9 mouse cellular contexts compared by ENCODE assay signal in the genomic region with DNA sequence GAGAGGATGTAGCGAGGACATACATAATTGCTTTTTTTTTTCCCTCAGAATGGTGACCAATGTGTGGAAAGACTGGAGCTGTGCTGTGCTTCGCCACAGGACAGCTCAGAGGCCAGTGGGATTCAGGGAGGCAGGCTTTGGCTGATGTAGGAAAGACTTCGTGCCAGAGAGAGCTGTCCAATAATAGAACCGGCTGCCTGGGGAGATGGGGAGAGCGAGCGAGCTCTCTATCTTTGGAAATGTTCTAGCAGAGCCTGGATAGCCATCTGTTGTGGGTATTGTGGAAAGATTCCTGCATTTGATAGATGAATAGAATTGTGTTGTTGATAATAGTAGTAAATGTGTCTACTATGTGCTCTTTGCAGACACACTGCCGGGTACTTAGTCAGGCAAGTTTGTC.
DNase-seq lines count a peak whose midpoint lies in the region; ATAC-seq lines count a peak whose summit lies in the region.
"Had no signal": no experiment of that assay in that cellular context is flagged by ENCODE, and none has a peak within 500 bp of the region (broad histone marks: within the 10 kb centered on the region; RNA-seq: fewer than 3 reads in every experiment).

No protein-coding gene starts in this region.

- 0 out of 2 replicates have a peak, but pooled peaks have one; percentile 6 for ATAC-seq in forebrain, embryonic 12.5 days (ENCODE audit: low FRiP score)
- no peak for ATAC-seq in megakaryocyte, adult 5-6 weeks (ENCODE audit: poor library complexity, severe bottlenecking)

- H3K4me3 ChIP-seq in forebrain, embryonic 12.5 days (replicated peaks): no peak overlapping the region
- H3K4me3 ChIP-seq in forebrain, embryonic 10.5 days: no peak overlapping the region
- H3K4me3 ChIP-seq: megakaryocyte, embryonic 14.5 days had no signal

- H3K27ac ChIP-seq in forebrain, embryonic 12.5 days: no peak overlapping the region
- H3K27ac ChIP-seq in forebrain, embryonic 10.5 days: no peak overlapping the region

- no peak overlapping the region for H3K4me2 ChIP-seq in forebrain, embryonic 12.5 days

- no peaks in the 10 kb centered on the region for H3K36me3 ChIP-seq in forebrain, embryonic 12.5 days (replicated peaks)
- no peaks in the 10 kb centered on the region for H3K36me3 ChIP-seq in forebrain, embryonic 10.5 days (replicated peaks)

- peaks cover 7% of the 10 kb centered on the region; the same call in 1 of the 2 replicates for H3K4me1 ChIP-seq in forebrain, embryonic 12.5 days
- H3K4me1 ChIP-seq in forebrain, embryonic 10.5 days: peaks cover 24% of the 10 kb centered on the region; the same call in 1 of the 2 replicates
- H3K4me1 ChIP-seq: megakaryocyte, embryonic 14.5 days had no signal

- no peak overlapping the region for H3K9ac ChIP-seq in forebrain, embryonic 12.5 days

- no peaks in the 10 kb centered on the region for H3K27me3 ChIP-seq in forebrain, embryonic 12.5 days
- no peaks in the 10 kb centered on the region for H3K27me3 ChIP-seq in forebrain, embryonic 10.5 days (ENCODE audit: poor library complexity, severe bottlenecking)
- H3K27me3 ChIP-seq: megakaryocyte, embryonic 14.5 days had no signal

- WGBS in forebrain, embryonic 12.5 days: 65% methylated on average over 7 of the region's 7 CpGs
- 77% methylated on average over 7 of the region's 7 CpGs for WGBS in forebrain, embryonic 10.5 days

- intact Hi-C loops in left cerebral cortex, postnatal 25 days (cut with DNase I): loop anchor here (1.0 to 10.0 kb wide), 3 partner anchors 80 to 202 kb away; no protein-coding TSS in a partner anchor

- H3K9me3 ChIP-seq in forebrain, embryonic 12.5 days: no peaks in the 10 kb centered on the region
- no peaks in the 10 kb centered on the region for H3K9me3 ChIP-seq in forebrain, embryonic 10.5 days

- DNase-seq in forebrain, embryonic 10.5 days (ENCODE audit: extremely low spot score, low spot score): no peak
- DNase-seq in cerebellum, adult 11-12 months: peak; percentile 96
- DNase-seq in frontal cortex, postnatal 36 days (ENCODE audit: low spot score in 2 of 2): peak; percentile 59 to 85
- DNase-seq in left cerebral cortex, postnatal 25 days (ENCODE audit: low spot score in 2 of 2): peak; percentile 71 to 94
- no peak for DNase-seq in MN1 (ENCODE audit: low spot score)
- no peak for DNase-seq in urinary bladder, postnatal 4 days (ENCODE audit: low spot score in 2 of 2)

Comparison
In these comparisons a context has a peak if more than half of its experiments do, and no peak if none do; other contexts are left out.
1. DNase-seq: peak in cerebellum, adult 11-12 months (single experiment), frontal cortex, postnatal 36 days (2 of 2) and left cerebral cortex, postnatal 25 days (2 of 2); none in forebrain, embryonic 10.5 days (single experiment), MN1 (single experiment) and urinary bladder, postnatal 4 days (0 of 2).